Mouse (Mus musculus) intestine, embryonic 15.5 days (tissue): ENCODE results near the gene Prom1. TPM values are rescaled to one million over a fixed set of nuclear protein-coding genes. Genes with fewer than 3 reads are reported as not detected.
"Not testable (repeated sequence)": the region's sequence is repeated elsewhere in the genome, so short reads cannot be mapped to it uniquely, and the experiment has no call there.

Experiments
- ATAC-seq: fragments of 200-750 bp; cut with Nextera tagmentation; 2 replicates; pipeline ENCODE4 v1.8.0; 2017; ENCODE audit warnings: moderate TSS enrichment, moderate library complexity
- H3K27ac ChIP-seq: fragments of 300-500 bp; sonication (generic); 2 replicates; pipeline ENCODE4 v1.5.1; 2015; ENCODE audit warnings: mild to moderate bottlenecking, inconsistent platforms
- H3K27me3 ChIP-seq: fragments of 300-500 bp; sonication (generic); replicated peaks from 2 replicates; pipeline ENCODE4 v1.6.1; 2015; ENCODE audit warnings: inconsistent platforms
- H3K36me3 ChIP-seq: fragments of 300-500 bp; sonication (generic); 2 replicates; pipeline ENCODE4 v1.6.1; 2015; ENCODE audit warnings: inconsistent platforms
- H3K4me1 ChIP-seq: fragments of 300-500 bp; sonication (generic); replicated peaks from 2 replicates; pipeline ENCODE4 v1.6.1; 2015; ENCODE audit warnings: inconsistent platforms
- H3K4me2 ChIP-seq: fragments of 300-500 bp; sonication (generic); replicated peaks from 2 replicates; pipeline ENCODE4 v1.6.1; 2015; ENCODE audit warnings: mild to moderate bottlenecking, inconsistent platforms
- H3K4me3 ChIP-seq: fragments of 300-500 bp; sonication (generic); replicated peaks from 2 replicates; pipeline ENCODE4 v1.5.1; 2015; ENCODE audit warnings: inconsistent platforms
- H3K9ac ChIP-seq: fragments of 300-500 bp; sonication (generic); 2 replicates; pipeline ENCODE4 v1.6.1; 2015; ENCODE audit warnings: inconsistent platforms
- H3K9me3 ChIP-seq: fragments of 300-500 bp; sonication (generic); 2 replicates; pipeline ENCODE4 v1.6.1; 2016; ENCODE audit warnings: inconsistent platforms
- WGBS: fragments of 180-500 bp; shearing (Covaris S2); methylation state at CpG from one replicate; pipeline ENCODE4 v1.1.7; 2015; 5-methylcytosine and 5-hydroxymethylcytosine counted together
- polyA plus RNA-seq: library from polyadenylated mRNA; unstranded; fragments of >200 nt; fragmentation: Nextera tagmentation; extraction: Ambion mirVana; gene quantifications from 2 replicates; pipeline ENCODE4 v1.2.1, GENCODE M21; 2015

Prom1 gene
- polyA plus RNA-seq: 38.2 and 39.6 TPM in 2 replicates

DNA sequence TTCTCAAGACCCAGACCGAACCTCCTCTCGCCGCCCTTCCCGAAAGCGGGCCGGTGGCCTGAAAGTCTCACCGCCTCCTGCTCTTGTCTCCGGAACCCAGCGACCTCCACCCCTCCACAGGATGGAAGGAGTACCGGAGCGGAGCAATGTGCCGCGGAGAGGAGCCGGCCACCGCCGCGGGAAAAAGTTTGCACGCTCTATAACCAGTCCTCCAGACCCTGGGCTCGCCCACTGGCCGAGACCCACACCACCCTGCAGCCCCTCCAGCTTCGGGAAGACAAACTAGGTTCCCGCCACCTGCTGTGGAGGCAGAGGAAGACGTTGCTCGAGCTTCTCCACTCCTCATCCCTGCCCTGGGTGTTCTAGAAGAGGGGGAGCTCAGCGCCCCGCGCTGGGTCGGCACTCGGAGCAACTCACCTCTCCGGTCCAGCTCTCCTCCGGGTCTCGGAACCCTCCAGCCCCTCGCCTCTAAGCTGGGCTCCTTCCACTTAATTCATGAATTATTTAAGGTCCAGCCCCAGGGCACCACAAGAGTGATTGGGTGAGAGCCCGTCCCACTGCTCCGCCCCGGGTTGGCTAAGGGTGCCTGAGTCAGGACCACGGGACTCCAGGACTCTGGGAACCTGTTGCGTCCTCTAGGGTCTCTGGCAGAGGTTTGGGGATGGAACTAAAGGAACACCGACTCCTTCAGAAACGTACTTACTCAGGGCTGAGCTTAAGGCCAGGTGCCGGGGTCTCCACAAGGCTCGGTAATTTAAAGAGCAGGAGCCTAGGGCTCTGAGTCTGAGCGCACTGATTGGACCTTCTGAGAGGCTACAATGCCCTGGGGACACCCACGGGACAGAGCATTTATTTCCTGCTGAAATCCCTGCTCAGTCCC is at the start of gene Prom1:
Gene Prom1, minus strand, starts transcription at position 802 of the 880 bp plus-strand sequence.
- Histone ChIP-seq H3K9ac (peak within 1 kb of the TSS; percentile 82), H3K27ac (peak within 1 kb of the TSS; percentile 79), H3K27me3 (no peaks in the 10 kb centered on the region), H3K4me3 (peak within 1 kb of the TSS; percentile 70), H3K4me1 (peaks cover 7% of the 10 kb centered on the region; the same call in 1 of the 2 replicates), H3K4me2 (peak within 1 kb of the TSS; percentile 95), H3K9me3 (no peaks in the 10 kb centered on the region), H3K36me3 (no peaks in the 10 kb centered on the region)
- WGBS: 2% methylated on average over 44 of the region's 44 CpGs
- peak; percentile 67 for ATAC-seq

- no peak overlapping the region for H3K4me3 ChIP-seq
- no peaks in the 10 kb centered on the region for H3K36me3 ChIP-seq
- H3K4me2 ChIP-seq: no peak overlapping the region
- no peak overlapping the region for H3K27ac ChIP-seq
- 0 out of 2 replicates have a peak, but pooled peaks cover 5% of the 10 kb centered on the region for H3K4me1 ChIP-seq
- no peak for ATAC-seq
- 0 out of 2 replicates have a peak, but pooled peaks cover 3% of the 10 kb centered on the region for H3K9me3 ChIP-seq
- H3K27me3 ChIP-seq: no peaks in the 10 kb centered on the region
- 85% methylated on average over 3 of the region's 3 CpGs for WGBS
- no peak overlapping the region for H3K9ac ChIP-seq
Measured at GRCm38 (mm10) chr5:44147732-44148131, 45.9 kb upstream of the Prom1 start.

DNA sequence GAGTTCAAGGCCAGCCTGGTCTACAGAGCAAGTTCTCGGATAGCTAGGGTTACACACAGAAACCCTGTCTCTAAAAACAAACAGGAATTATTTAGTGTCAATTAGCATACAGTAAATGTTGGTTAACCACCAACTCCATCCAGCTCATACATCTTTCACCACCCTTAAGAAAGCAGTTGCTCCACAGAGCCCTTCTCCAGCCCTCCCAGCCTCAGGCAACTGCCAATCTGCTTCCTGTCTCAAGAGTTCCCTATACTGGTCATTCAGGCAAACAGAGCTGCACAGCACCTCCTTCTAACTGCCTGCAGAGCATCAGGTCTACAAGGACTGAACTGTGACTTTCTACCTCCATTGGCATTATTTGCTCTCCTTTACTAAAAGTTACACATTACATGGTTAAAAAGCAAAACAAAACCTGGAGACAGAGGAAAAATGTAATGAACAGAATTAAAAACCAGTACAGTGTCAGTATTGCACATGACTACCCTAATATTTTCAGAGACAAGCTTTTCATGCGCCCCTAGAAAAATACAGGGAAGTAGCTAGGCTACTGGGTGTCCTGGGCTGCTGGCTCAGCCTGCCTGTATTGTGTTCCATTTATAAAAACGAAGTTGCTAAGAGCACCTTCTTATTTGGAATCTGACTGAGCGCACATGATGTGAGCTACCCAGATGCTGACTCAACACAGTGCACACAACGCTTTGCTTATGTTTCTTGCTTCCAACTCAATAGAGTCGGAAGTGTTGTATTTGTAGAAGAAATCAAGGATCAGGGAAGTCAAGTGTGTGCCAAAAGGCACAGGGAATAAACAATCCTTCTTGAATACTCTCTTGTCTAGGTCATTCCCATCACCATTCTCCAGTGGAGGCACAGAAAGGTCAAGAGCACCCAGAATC is 44.9 kb upstream of the Prom1 start:
- Histone ChIP-seq H3K36me3 (no peaks in the 10 kb centered on the region), H3K4me2 (no peak overlapping the region), H3K4me1 (0 out of 2 replicates have a peak, but pooled peaks cover 5% of the 10 kb centered on the region), H3K27ac (no peak overlapping the region), H3K9ac (no peak overlapping the region), H3K27me3 (no peaks in the 10 kb centered on the region), H3K4me3 (no peak overlapping the region), H3K9me3 (0 out of 2 replicates have a peak, but pooled peaks cover 3% of the 10 kb centered on the region)
- ATAC-seq: no peak
- 77% methylated on average over 6 of the region's 6 CpGs for WGBS

DNA sequence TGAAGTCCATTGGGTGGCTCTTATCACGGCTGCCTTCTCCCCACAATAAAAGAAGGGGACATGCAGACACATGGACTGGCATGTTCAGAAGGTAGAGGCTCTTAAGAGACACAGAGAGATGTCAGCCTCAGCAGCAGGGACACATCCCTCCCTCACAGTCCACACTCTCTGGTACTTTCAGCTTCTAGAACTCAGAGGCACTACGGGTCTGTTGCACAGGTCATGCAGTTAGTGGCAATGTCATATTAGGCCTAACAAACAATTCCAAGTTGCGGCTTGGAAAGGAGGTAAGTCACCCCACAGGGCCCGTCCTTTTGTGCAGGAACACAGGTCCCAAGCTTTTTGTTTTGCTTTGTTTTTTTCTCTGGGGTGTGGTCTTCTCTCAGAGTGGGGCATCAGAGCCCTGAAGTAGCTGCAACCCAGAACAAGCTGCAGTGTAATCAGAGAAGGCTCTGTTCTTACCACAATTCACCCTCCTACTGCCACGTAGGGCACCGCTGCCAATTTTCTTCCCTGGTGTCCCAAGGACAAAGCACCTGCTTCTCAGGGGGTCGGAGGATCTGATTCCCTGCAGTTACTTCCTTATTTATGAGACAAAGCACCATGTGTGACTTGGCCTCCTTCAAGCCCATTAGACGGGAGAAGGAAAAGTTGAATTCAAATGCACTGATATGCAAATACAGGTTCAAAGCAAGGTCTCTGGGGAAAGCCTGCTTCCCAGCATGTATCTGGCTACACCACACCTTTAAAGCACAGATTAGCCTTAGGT is 41.8 kb upstream of the Prom1 start:
- Histone ChIP-seq H3K27ac (no peak overlapping the region), H3K4me1 (0 out of 2 replicates have a peak, but pooled peaks cover 3% of the 10 kb centered on the region), H3K4me3 (no peak overlapping the region), H3K4me2 (no peak overlapping the region), H3K36me3 (no peaks in the 10 kb centered on the region), H3K9ac (no peak overlapping the region), H3K27me3 (no peaks in the 10 kb centered on the region), H3K9me3 (no peaks in the 10 kb centered on the region)
- peak; percentile 85 for ATAC-seq
- 50% methylated on average over 8 of the region's 8 CpGs for WGBS

GRCm38 (mm10) chr5:44127487-44127886 is 25.7 kb upstream of the Prom1 start:
- no peak for ATAC-seq
- Histone ChIP-seq H3K9me3 (no peaks in the 10 kb centered on the region), H3K27ac (no peak overlapping the region), H3K4me2 (no peak overlapping the region), H3K27me3 (no peaks in the 10 kb centered on the region), H3K4me1 (no peaks in the 10 kb centered on the region), H3K36me3 (no peaks in the 10 kb centered on the region), H3K9ac (no peak overlapping the region), H3K4me3 (no peak overlapping the region)
- WGBS: 79% methylated on average over 4 of the region's 4 CpGs

- not testable (repeated sequence) for H3K4me2 ChIP-seq, H3K9ac ChIP-seq, ATAC-seq, H3K27ac ChIP-seq, H3K27me3 ChIP-seq, H3K9me3 ChIP-seq, H3K4me3 ChIP-seq, H3K36me3 ChIP-seq, H3K4me1 ChIP-seq
- WGBS: 91% methylated on average over 8 of the region's 8 CpGs
Measured at GRCm38 (mm10) chr5:44126574-44126973, 24.7 kb upstream of the Prom1 start.

DNA sequence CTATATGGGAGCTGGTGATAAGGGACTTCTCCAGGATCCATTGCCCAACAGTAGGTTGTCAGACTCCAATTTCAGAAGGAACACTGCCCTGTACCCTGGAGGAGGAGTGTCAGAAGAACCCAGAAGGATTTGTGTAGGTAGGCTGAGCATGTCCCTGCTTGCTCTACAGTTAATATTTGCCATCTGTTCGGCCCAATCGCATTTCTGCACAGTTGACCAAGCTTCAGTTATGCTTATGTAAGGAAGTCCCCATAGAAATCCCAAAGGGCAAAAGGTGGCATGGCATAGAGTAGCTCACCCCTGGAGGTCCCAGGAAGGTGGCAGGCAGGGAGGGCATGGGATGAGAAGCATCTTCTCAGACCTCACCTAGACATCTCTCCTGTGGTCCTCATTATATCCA is 19.6 kb upstream of the Prom1 start:
- Histone ChIP-seq H3K9ac (no peak overlapping the region), H3K27me3 (no peaks in the 10 kb centered on the region), H3K9me3 (no peaks in the 10 kb centered on the region), H3K4me3 (no peak overlapping the region), H3K4me1 (no peaks in the 10 kb centered on the region), H3K27ac (no peak overlapping the region), H3K36me3 (no peaks in the 10 kb centered on the region), H3K4me2 (no peak overlapping the region)
- ATAC-seq: no peak
- 90% methylated on average over 2 of the region's 2 CpGs for WGBS

DNA sequence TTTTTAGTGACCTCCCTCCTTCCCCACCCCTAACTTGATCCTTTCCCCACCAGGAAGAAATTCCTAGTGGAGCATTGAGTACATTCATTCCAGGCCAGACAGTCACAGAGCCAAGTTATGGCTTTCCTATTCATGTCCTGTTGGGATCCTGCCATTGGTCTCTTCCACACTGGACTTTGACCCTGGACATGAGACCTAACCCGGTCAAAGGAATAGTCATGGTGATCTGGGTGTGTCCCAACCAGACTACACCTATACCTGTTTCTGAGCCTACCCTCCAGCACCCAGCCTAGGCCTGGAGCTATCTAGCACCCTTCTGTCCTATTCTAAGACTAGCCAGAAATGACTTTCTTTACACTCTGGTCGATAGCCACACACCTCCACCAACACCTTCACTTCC is 11.3 kb upstream of the Prom1 start:
- H3K27me3 ChIP-seq: no peaks in the 10 kb centered on the region
- no peak overlapping the region for H3K4me3 ChIP-seq
- no peak overlapping the region for H3K4me2 ChIP-seq
- no peaks in the 10 kb centered on the region for H3K4me1 ChIP-seq
- no peaks in the 10 kb centered on the region for H3K36me3 ChIP-seq
- H3K9me3 ChIP-seq: no peaks in the 10 kb centered on the region
- H3K27ac ChIP-seq: no peak overlapping the region
- WGBS: 76% methylated on average over 2 of the region's 2 CpGs
- peak; percentile 86 for ATAC-seq
- H3K9ac ChIP-seq: no peak overlapping the region

- Histone ChIP-seq H3K9me3 (no peaks in the 10 kb centered on the region), H3K27ac (no peak overlapping the region), H3K4me3 (no peak overlapping the region), H3K9ac (no peak overlapping the region), H3K4me1 (no peaks in the 10 kb centered on the region), H3K4me2 (no peak overlapping the region), H3K27me3 (no peaks in the 10 kb centered on the region), H3K36me3 (no peaks in the 10 kb centered on the region)
- ATAC-seq: no peak
- WGBS: 65% methylated on average over 2 of the region's 2 CpGs
Measured at GRCm38 (mm10) chr5:44109121-44109520, 7.3 kb upstream of the Prom1 start.

DNA sequence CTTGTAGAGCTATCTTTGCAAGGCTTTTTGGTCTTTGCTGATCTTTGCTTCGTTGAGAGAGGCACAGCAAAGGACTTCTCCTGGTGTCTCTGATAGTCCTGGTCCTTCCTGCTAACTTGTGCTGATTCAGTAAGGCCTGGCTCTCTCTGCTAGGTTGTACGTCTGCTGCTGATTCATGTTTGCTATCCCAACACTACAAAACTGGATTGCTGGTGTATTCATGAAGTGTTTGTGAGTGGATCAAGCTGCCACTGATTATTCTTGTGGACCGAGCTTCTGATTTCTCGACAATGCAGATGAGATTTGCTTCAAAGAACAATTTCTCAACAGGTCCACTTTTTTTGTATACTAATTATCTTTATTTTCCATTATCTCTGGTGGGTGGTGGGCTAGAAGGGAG is 6.3 kb upstream of the Prom1 start:
- 82% methylated on average over 4 of the region's 4 CpGs for WGBS

GRCm38 (mm10) chr5:44105192-44105591 is 3.4 kb upstream of the Prom1 start:
- no peaks in the 10 kb centered on the region for H3K36me3 ChIP-seq
- no peak overlapping the region for H3K4me2 ChIP-seq
- H3K27me3 ChIP-seq: no peaks in the 10 kb centered on the region
- no peaks in the 10 kb centered on the region for H3K9me3 ChIP-seq
- WGBS: 15% methylated on average over 4 of the region's 4 CpGs
- H3K4me3 ChIP-seq: no peak overlapping the region
- H3K27ac ChIP-seq: no peak overlapping the region
- 0 out of 2 replicates have a peak, but pooled peaks cover 4% of the 10 kb centered on the region for H3K4me1 ChIP-seq
- peak; percentile 37 for ATAC-seq
- H3K9ac ChIP-seq: no peak overlapping the region

More for the DNA sequence above, 6.3 kb upstream of the Prom1 start:
- no peak overlapping the region for H3K4me2 ChIP-seq
- ATAC-seq: no peak
- no peaks in the 10 kb centered on the region for H3K36me3 ChIP-seq
- H3K4me1 ChIP-seq: no peaks in the 10 kb centered on the region
- H3K9ac ChIP-seq: no peak overlapping the region
- H3K9me3 ChIP-seq: no peaks in the 10 kb centered on the region
- H3K27ac ChIP-seq: no peak overlapping the region
- no peaks in the 10 kb centered on the region for H3K27me3 ChIP-seq
- H3K4me3 ChIP-seq: no peak overlapping the region
